Mouse (Mus musculus) myocyte (in vitro differentiated cells): ENCODE results near the gene Pdcd11. TPM values are rescaled to one million over a fixed set of nuclear protein-coding genes. Genes with fewer than 3 reads are reported as not detected.

Source experiments
- H3K27me3 ChIP-seq: one replicate; pipeline ENCODE4 v1.6.1; 2011; ENCODE audit not compliant: control insufficient read depth, insufficient read depth, insufficient read length
- H3K36me3 ChIP-seq: one replicate; pipeline ENCODE4 v1.6.1; 2011; ENCODE audit not compliant: control insufficient read depth, insufficient read depth
- H3K4me2 ChIP-seq: one replicate; pipeline ENCODE4 v1.6.1; 2011; ENCODE audit warnings: low read depth, control low read depth
- H3K4me3 ChIP-seq: one replicate; pipeline ENCODE4 v1.5.1; 2011; ENCODE audit warnings: mild to moderate bottlenecking, control low read depth, moderate library complexity
- H3K79me2 ChIP-seq: one replicate; pipeline ENCODE4 v1.6.1; 2011; ENCODE audit not compliant: control insufficient read depth, insufficient read depth
- H3ac ChIP-seq: one replicate; pipeline ENCODE4 v1.6.1; 2011; ENCODE audit not compliant: control insufficient read depth, insufficient read length
- CEBPB ChIP-seq: IDR thresholded peaks from 2 replicates; pipeline ENCODE4 v1.6.1; 2011; ENCODE audit warnings: mild to moderate bottlenecking, moderate library complexity; ENCODE audit not compliant: poor library complexity, insufficient read depth, severe bottlenecking
- E2F4 ChIP-seq: IDR thresholded peaks from one replicate; pipeline ENCODE4 v1.6.1; 2011; ENCODE audit warnings: mild to moderate bottlenecking, control low read depth, moderate library complexity; ENCODE audit not compliant: insufficient read depth
- MAX ChIP-seq: IDR thresholded peaks from one replicate; pipeline ENCODE4 v1.6.1; 2011; ENCODE audit warnings: low read depth, mild to moderate bottlenecking, control low read depth
- MYOD1 ChIP-seq, 3 experiments: IDR thresholded peaks; one replicate each; pipeline ENCODE4 v1.6.1; 2011; ENCODE audit warnings: control low read depth in 2 of 3, low read depth in 2 of 3, mild to moderate bottlenecking in 2 of 3, moderate library complexity in 1 of 3; ENCODE audit not compliant: insufficient read length in 2 of 3, control insufficient read depth in 1 of 3
- MYOG ChIP-seq, 3 experiments: IDR thresholded peaks; one replicate each; pipeline ENCODE4 v1.6.1; 2011; ENCODE audit warnings: control low read depth in 2 of 3, low read depth in 2 of 3, mild to moderate bottlenecking in 2 of 3; ENCODE audit not compliant: insufficient read length in 2 of 3, control insufficient read depth in 1 of 3, insufficient read depth in 1 of 3
- POLR2A ChIP-seq: IDR thresholded peaks from one replicate; pipeline ENCODE4 v1.6.1; 2011; ENCODE audit warnings: low read depth, mild to moderate bottlenecking, control low read depth, moderate library complexity; ENCODE audit not compliant: insufficient read length
- POLR2AphosphoS2 ChIP-seq: IDR thresholded peaks from one replicate; pipeline ENCODE4 v1.6.1; 2011; ENCODE audit warnings: low read depth, control low read depth; ENCODE audit not compliant: insufficient read length
- REST ChIP-seq: IDR thresholded peaks from one replicate; pipeline ENCODE4 v1.6.1; 2011; ENCODE audit warnings: mild to moderate bottlenecking, control low read depth, moderate library complexity; ENCODE audit not compliant: insufficient read depth, insufficient read length
- SRF ChIP-seq: IDR thresholded peaks from one replicate; pipeline ENCODE4 v1.6.1; 2011; ENCODE audit warnings: low read depth; ENCODE audit not compliant: control insufficient read depth, insufficient read length
- TCF12 ChIP-seq: IDR thresholded peaks from one replicate; pipeline ENCODE4 v1.6.1; 2011; ENCODE audit warnings: mild to moderate bottlenecking, control low read depth; ENCODE audit not compliant: poor library complexity, insufficient read depth, severe bottlenecking
- TCF3 ChIP-seq: IDR thresholded peaks from one replicate; pipeline ENCODE4 v1.6.1; 2011; ENCODE audit warnings: low read depth, control low read depth; ENCODE audit not compliant: insufficient read length
- USF1 ChIP-seq: IDR thresholded peaks from one replicate; pipeline ENCODE4 v1.6.1; 2011; ENCODE audit warnings: low read depth, mild to moderate bottlenecking, control low read depth, moderate library complexity
- polyA plus RNA-seq: library from polyadenylated mRNA; unstranded; fragments of >200 nt; fragmentation: generic; extraction: Trizol; gene quantifications from one replicate; pipeline ENCODE4 v1.2.1, GENCODE M21; 2012; ENCODE audit warnings: missing spikeins

The Pdcd11 gene
- polyA plus RNA-seq, 1 experiment, result 16.1 TPM

DNA sequence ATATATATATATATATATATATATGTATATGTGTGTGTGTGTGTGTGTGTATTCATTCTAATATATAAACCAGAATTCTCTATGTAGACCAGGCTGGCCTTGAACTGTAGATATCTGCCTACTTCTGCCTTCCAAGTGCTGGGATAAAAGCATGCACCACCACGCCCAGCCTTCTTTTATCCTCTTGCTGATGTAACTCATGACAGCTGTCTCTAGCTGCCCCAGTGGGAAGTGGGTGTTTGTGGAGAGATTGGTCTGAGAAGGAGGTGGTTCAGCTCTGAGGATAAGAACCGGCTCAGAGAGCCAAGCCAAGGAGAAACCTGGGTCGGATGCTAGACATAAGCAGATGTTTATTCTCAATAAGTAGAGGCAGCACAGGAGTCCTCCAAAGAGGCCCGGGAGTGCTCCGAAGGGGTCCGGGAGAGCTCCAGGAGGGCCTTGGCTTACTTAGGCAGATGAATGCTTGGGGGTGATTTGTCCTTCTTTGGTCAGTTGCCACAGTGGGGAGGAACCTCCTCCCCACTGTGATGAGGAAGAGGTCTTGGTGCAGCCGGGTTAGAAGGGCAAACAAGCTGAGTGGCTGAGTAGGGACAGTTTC lies 77.1 kb downstream of the Pdcd11 start:
- Histone ChIP-seq H3ac (no peak overlapping the region), H3K36me3 (no peaks in the 10 kb centered on the region), H3K27me3 (no peaks in the 10 kb centered on the region), H3K4me3 (no peak overlapping the region), H3K4me2 (peak overlapping the region; percentile 72), H3K79me2 (no peaks in the 10 kb centered on the region)
- TF ChIP-seq USF1 (no peak), MYOG (IDR thresholded peaks at IDR 0.05; ENCODE audit: control insufficient read depth in 1 of 3, insufficient read depth in 1 of 3, insufficient read length in 2 of 3, low read depth in 2 of 3) (peak in 2 of 3 experiments; percentile 34 to 57), POLR2A (no peak), MYOD1 (IDR thresholded peaks at IDR 0.05; ENCODE audit: control insufficient read depth in 1 of 3, insufficient read length in 2 of 3, low read depth in 2 of 3) (peak in 2 of 3 experiments; percentile 45 to 66), TCF3 (no peak), POLR2AphosphoS2 (no peak), CEBPB (peak; percentile 33; the same call in 1 of the 2 replicates)

DNA sequence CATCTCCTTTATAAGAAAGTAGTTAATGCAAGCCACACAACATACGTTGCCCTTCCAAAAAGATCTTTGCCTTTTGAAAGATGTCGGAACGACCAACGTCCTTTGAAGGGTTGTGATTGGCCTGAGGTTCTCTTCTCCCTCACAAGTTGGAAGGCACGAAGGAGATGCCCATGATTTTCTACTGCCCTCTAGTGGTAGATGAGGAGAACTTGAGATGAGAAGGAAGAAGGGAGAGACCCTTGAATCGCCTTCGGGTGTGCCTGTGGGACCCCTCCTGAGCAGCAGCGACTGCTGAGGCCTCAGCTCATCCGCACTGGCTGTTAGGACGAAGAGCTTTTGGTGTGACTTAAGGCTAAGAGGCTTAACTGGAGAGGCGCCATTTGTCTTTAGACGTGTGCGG lies 77.7 kb downstream of the Pdcd11 start:
- Histone ChIP-seq H3K79me2 (no peaks in the 10 kb centered on the region), H3K36me3 (no peaks in the 10 kb centered on the region), H3ac (no peak overlapping the region), H3K4me3 (no peak overlapping the region), H3K4me2 (peak overlapping the region; percentile 72), H3K27me3 (no peaks in the 10 kb centered on the region)
- TF ChIP-seq E2F4 (no peak), CEBPB (no peak), TCF3 (no peak), MAX (no peak), MYOG (IDR thresholded peaks at IDR 0.05; ENCODE audit: control insufficient read depth in 1 of 3, insufficient read depth in 1 of 3, insufficient read length in 2 of 3, low read depth in 2 of 3) (no peak), MYOD1 (IDR thresholded peaks at IDR 0.05; ENCODE audit: control insufficient read depth in 1 of 3, insufficient read length in 2 of 3, low read depth in 2 of 3) (no peak), POLR2AphosphoS2 (no peak), REST (no peak), SRF (no peak)

DNA sequence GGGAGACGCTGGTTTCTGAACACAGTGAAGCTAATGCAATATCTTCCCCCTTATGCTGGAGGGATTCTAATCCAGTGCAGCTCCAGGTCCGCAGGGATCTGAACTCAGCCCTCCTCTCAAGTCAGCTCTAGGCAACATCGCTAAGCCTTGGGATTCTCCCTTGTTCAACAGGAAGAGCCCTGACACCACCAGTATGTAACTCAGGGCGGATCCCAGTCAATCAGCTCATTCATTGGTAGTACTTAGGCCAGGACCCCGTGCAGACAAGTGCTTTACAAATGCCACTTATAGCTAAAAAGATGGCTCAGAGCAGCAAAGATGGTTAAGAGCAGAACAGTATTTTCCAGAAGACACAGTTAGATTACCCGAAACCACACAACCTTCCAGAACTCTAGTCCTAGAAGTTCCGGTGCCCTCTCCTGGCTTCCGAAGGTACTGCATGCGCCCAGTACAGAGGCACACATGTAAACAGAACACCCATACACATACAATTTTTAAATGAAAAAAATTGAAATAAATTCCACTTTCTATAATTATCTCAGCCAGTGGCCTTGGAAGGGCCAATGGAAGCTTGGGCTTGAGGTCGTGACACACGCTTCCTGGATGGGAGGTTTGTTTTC lies 78.3 kb downstream of the Pdcd11 start:
- Histone ChIP-seq H3ac (no peak overlapping the region), H3K4me3 (no peak overlapping the region), H3K79me2 (no peaks in the 10 kb centered on the region), H3K27me3 (no peaks in the 10 kb centered on the region), H3K36me3 (no peaks in the 10 kb centered on the region), H3K4me2 (peak overlapping the region; percentile 72)
- TF ChIP-seq USF1 (no peak), E2F4 (no peak), POLR2A (no peak), TCF12 (no peak), MYOD1 (IDR thresholded peaks at IDR 0.05; ENCODE audit: control insufficient read depth in 1 of 3, insufficient read length in 2 of 3, low read depth in 2 of 3) (no peak), POLR2AphosphoS2 (no peak), MAX (no peak), CEBPB (no peak), REST (no peak), MYOG (IDR thresholded peaks at IDR 0.05; ENCODE audit: control insufficient read depth in 1 of 3, insufficient read depth in 1 of 3, insufficient read length in 2 of 3, low read depth in 2 of 3) (no peak), TCF3 (no peak), SRF (no peak)

DNA sequence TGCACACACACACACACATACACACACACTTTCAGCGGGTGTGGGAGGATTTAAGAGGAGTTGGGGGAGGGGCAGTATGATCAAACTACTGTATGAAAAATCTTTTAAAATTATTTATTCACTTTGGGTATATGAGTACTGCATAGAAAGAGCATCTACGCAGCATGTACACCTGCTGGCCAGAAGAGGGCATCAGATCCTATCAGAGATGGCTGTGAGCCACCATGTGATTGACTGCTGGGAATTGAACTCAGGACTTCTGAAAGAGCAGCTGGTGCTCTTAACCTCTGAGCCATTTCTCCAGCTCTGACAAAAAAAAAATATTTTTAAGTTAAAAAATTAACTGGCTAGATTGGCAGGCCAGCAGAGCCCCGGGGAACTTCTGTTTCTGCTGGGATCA lies 83.9 kb downstream of the Pdcd11 start:
- Histone ChIP-seq H3ac (no peak overlapping the region), H3K4me2 (no peak overlapping the region), H3K36me3 (no peaks in the 10 kb centered on the region), H3K79me2 (no peaks in the 10 kb centered on the region), H3K4me3 (no peak overlapping the region), H3K27me3 (no peaks in the 10 kb centered on the region)
- TF ChIP-seq USF1, result peak; percentile 70
- no peak for TF ChIP-seq E2F4

DNA sequence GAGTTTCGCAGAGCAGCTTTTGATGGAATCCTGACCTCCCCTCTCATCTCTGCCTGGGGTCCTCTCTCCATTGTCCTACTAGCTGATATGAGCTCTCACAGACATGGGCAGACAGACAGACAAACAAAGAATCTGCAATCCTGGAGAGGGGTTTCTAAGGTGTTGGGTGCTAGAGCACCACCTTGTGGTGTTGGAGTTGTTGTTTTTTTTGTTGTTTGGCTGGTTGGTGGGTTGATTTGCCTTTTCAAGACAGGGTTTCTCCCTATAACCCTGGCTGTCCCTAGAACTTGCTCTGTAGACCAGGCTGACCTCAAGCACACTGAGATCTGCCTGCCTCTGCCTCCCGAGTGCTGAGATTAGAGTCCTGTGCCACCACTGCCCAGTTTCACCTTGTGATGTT lies 84.9 kb downstream of the Pdcd11 start:
- no peak overlapping the region for H3K4me3 ChIP-seq
- H3K79me2 ChIP-seq, result no peaks in the 10 kb centered on the region
- TF ChIP-seq TCF3 (no peak), CEBPB (no peak), TCF12 (no peak), MYOD1 (IDR thresholded peaks at IDR 0.05; ENCODE audit: control insufficient read depth in 1 of 3, insufficient read length in 2 of 3, low read depth in 2 of 3) (no peak), POLR2A (no peak), SRF (no peak)
- no peaks in the 10 kb centered on the region for H3K27me3 ChIP-seq
- no peaks in the 10 kb centered on the region for H3K36me3 ChIP-seq
- no peak overlapping the region for H3ac ChIP-seq
- no peak overlapping the region for H3K4me2 ChIP-seq
